Mouse (Mus musculus): ENCODE measurements around the gene Ankrd13a.

GRCm38 (mm10) chr5:114775056-114775979, 841 bp downstream of the Ankrd13a start, which contains the start of gene Git2:
- no peak for TF ChIP-seq CTCF (IDR thresholded peaks at IDR 0.05; ENCODE audit: low read depth, low read length)
- TF ChIP-seq POLR2A (IDR thresholded peaks at IDR 0.05; ENCODE audit: extremely low read depth, insufficient read depth, low read length) = no peak
